Mouse (Mus musculus) embryo, embryonic 9.5 days (tissue): ENCODE data around the gene Ppm1e.

Experiments used
- DNase-seq: peaks from one replicate; pipeline ENCODE4 v3.0.0-alpha.2; 2017; ENCODE audit errors: extremely low spot score

Gene Ppm1e

DNA sequence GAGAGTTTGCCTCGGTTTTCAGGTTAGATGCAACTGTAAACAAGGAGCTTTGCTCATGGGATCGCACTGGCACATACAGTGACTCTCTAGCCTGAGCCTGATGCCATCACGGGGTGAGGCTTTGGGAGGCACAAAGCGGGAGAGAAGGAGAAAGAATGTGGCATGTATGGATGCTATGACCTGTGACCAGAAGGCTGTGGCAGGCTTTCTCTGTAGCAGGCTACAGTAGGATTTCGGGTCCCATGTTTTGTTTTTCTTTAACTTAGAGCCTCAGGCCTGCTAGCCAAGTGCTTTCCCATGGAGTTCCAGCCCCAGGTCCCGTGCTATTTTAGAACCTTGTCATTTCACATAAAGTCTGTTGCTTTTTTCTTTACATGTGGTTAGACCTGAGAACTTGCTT is 108.7 kb downstream of the Ppm1e start:
- DNase-seq: no peak

DNA sequence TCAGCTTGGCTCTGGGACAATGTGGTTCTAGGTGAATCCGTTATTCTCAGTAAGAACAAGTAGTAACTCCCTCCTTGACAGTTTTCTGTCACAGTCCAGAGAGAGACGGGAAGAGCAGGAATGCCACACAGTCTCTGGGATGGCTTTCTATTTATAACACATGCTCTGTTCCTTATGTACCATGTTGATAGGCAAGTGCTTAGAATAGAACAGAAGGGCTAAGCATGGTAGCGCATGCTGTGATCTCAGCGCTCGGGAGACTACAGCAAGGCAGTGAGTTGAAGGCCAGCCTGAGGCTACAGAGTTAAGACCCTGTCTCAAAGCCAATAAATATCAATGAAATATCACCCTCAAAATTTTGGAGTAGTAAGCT is 111.3 kb downstream of the Ppm1e start:
- DNase-seq: no peak

DNA sequence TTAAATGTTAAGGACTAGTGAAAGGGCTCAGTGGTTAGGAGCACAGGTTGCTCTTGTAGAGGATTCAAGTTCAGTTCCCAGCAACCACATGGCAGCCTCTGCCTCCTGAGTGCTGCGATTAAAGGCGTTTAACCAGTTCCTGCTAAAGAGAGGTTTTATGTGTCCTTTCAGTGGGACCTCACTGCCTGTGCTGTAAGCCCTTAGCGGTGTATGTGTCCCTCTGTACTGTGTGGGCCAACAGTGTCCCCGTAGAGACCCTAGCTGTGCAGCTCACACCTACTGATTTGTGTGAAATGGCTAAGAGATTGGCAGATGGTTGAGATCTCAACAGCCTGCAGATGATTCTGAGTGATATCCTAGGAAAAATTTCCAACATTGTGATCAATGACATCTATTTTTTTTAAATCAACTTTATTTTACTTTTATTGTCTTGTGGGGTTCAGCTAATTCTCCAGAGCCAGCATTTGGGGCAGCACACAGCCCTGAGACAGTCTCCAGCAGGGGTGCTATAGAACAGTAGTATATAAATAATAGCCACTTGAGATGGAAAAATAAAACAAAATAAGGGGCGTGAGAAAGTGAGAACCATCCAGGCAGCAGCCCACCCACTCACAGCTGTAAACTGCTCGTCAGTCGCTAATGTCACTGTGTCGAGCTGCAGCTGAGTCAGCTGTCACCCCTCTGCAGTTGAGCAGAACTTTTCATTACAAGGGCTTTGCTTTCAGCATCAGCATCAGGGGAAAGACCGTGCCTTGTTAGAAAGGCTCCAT is 111.9 kb downstream of the Ppm1e start:
- no peak for DNase-seq

DNA sequence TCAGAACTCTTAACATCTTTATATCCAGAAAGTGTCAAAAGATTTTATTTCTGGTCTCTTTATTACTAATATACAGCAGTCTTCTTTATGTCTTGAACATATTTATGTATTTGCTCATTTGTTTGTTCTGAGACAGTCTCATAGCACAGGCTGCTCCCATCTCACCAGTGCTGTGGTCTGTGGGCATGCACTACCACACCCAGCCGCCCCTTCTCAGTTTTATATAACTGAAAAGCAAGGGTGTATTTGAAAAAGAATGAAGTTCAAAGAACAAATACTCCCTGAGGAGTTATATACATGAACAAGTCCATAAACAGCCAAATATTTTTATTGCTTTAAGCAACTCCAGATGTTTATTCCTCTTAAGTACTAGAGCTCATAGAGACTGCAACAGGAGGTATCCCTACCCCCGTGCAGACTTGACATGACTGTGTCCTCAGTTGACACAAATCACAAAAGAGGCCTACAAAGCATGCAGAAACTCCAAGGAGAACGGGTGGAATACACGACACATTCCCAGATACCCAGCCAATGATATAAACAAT is 112.6 kb downstream of the Ppm1e start:
- no peak for DNase-seq

DNA sequence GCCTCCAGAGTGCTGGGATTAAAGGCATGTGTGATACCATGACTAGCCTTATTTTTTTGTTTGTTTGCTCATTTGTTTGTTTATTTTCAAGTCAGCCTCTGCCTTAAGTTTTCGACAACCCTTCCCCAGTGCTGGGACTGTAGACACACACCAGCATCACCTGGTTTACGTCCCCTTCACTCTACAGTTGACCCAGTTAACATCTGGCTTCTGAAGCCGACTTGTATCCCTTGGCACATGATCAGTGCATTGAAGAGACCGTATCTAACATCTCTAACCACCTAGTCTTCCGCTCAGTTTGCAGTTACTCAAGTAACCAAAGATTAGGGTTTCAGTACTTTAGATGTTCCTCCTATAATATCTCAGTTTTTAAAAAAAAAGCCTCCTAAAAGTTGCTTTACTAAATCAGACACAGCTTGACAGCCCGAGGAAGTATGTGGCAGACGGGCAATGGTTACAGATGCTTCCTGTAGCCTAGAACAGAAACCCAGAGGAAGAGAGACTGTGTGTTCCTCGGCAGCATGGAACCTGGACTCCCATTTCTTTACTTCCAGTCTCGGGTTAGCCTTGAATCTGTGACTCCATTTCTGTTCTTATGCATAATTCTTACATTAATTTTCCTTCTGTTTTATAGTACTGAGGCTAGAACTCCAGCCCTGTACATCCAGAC is 113.5 kb downstream of the Ppm1e start:
- no peak for DNase-seq

DNA sequence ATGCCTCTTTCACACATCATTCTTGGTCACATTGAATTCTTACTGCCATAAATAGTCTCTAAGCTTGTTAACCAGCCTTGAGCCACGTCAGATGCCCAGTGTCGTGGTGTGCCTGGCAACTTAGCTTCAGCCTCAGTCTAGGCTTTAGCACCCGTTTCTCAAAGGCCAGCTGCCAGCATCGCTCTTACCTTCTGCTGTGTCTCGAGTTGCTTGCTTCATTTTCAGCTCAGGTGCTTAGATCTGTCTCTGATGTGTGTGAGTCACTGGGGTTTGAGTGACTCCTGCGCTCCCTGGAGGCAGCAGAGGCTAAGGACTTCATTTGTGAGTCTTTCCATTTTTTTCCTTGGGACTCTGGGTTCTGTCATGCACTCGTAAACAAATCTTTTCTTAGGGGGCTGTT is 117.6 kb downstream of the Ppm1e start:
- no peak for DNase-seq

DNA sequence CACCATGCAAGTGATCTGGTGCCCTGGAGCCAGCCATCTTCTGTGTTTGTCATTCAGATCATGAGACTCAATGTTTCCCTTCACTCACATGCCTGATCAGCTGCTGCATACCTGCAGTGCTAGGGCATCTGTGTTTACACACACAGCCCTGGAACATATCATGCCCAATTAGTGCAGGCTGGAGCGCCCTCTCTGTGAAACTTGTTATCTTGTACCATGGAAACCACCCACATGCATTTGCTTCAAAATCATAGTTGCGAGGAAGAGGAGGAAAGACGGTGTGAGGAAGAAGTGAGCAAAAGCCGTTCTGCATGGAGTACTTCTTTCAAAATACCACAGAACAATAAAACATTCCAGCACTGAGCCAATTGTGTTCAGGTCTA is 118.0 kb downstream of the Ppm1e start:
- DNase-seq: no peak

DNA sequence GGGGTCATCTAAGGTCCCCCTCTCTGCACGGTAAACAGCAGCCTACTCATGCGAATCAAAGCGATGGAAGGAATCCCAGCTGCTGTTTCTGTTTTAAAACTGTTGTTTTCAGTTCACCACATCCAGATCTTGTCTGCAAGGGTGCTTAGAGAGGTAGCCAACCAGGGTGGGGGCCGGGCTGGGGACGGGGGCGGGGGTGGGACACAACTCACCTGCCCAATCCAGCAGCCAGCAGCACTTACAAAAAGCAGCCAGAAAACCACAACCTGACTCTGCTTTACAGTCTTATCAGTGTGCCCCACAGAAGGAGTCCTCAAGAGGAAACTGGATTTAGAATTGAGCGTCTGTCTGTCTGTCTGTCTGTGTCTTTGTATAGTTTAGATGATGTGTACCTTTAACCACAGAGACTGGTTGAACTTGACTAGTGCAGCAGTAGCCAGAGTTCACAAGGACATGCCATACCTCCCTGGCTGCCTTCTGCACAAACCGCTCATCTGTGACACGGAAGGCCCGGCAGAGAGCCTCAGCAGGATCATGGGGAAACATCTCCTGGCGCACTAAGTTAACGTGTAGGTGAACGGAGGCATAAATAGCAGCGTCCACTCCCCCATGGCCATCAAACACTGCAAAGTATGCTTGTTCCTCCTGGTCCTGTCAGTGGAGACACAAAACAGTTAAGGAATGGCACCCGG is 118.5 kb downstream of the Ppm1e start:
- DNase-seq: no peak

DNA sequence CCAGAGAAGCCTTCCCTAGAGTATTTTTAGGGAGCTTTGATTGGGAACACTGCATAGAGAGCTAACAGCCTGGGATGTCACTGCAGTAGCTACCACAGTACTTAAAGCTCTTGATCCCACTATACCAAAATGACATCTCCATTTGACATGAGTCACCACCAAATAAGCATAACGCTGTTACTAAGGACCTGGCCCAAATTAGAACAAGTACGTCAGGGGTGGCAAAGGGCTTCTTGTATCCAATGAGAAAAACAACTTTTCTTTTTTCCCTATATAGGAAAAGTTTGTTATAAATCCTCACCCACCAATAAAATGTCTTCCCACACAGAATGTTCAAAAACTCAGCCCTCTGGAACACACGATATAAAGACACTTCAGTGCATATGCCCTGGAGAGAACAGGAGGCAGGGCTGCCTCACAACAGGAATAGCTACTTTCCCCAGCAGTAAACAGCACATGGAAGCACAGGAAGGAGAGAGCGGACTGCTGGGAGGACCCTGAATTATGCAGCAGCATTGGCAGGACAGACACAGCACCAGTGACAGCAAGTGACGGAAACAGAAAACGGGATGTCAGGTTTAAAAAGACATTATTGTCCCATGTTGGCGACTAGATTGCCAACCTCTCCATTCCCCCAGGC is 119.8 kb downstream of the Ppm1e start:
- no peak for DNase-seq

DNA sequence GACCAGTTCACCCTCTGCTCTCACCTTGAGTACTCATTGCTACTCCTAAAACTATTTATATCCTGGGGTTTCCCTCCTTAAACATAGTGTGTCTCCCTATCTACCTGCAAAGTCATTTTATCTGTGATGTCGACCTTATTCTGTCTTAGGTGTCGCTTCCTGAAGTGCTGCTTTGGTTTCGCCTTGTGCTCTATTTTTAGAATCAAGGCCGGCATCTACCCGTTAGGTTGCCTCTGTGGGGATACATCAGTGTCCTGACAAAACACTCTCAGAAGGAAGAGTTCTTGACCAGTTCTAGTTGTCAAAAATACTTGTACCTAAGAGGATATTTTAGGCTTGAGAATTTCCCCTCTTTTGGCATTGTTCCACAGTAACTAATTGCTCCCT is 123.3 kb downstream of the Ppm1e start:
- DNase-seq: no peak

DNA sequence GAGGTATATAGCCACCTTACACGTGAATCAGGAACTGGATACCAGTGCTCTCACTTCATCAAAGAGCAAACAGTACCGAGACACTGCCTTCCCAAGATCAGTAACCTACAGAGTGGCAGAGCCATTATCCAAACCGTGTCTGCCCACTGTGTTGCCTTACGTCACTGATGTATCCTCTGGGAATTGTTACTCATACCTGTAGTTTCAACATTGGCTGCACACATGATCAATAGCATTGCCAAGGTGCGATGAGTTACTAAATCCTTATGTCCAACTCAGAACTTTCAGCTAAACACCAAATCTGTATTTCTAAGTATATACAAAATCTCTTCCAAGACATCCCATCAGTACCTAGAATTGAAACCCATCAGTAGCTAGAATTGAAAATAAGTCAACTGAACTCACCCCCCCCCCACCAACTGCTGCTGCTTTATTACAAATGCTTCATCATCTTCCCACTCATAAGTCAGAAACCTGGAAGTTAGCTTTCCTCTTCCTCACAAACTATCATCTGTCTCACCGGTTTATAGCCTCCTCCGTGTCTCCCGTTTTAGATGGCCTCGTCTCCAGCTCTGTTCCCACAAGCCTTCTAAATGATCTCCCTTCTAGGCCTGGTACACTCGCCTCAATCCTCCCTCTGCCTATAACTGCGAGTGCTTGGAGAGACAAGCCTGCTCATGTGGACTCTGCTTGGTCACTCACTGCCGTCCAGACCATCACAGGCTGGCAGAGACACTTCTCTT is 123.9 kb downstream of the Ppm1e start:
- DNase-seq: no peak

DNA sequence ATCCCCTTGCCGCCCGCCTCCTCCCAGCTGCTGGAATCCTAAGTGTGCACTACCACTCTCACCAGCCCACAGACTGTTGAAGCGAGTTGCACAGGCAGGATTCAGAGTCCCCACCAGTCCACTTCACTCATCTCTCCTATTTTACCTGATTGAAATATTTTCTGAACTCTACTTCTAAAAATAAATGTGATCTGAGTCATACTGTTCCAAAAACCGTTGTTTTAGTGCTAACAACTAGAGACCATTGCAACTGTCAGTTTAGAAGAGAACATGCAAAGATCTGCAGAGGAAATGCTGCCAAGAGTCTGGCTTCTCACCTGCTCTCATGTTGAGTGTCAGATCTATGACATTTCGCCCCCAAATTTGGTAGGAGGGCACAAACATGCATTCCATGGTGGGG is 125.4 kb downstream of the Ppm1e start:
- no peak for DNase-seq

DNA sequence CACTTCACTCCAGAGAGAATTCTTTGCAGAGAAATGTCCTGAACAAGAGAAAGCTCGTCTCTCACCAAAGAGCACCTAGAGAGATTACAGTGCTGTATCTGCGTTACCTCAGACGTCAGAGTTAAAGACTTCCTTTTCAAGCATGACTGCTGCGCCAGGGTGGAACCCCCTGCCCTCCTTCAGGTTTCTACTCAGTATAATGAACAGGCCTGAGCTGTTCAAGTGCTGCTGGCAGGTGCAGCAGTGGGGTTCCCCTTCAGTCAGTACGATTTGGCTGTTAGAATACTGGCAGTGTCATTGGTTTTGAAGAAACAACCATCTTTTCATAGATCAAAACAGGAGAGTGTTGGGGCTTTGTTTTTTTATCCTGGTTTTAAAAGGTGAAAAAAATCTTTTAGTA is 131.8 kb downstream of the Ppm1e start:
- DNase-seq: no peak

DNA sequence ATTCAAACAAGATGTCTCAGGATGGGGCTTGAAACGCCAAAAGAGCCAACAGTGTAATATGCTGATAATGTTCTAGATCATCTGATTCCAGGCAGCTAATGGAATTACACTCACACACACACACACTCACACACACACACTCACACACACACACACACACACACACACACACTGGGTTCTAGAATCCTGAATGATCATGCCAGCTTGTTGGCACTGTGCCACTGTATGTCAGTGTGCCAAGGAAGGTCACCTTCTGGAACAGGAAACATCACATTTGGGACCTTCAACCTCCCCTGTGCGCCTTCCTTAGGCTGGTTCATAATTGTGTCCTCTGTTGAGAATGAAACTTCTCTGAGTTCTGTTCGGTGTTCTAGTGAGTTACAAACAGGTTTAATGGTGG is 136.1 kb downstream of the Ppm1e start:
- no peak for DNase-seq

DNA sequence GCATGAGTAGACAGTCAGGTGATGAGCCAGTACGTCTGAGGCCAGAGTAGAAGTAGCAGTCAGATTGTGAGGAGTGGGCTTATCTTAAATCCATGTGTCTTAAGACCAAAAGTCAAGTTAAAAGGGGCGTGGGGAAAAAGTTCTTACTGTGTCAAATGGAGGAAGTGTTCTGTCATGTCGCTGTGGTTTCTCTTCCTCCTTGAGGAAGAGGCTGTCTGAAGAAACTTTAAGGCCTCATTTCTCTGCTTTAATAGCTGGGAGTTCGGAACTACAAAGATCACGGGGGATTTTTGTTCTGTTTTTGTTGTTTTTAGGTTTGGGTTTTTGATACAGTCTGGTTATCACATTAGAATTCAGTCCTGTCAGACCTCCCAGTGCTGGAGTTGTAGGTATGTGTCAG is 146.5 kb downstream of the Ppm1e start:
- no peak for DNase-seq
